Mouse (Mus musculus): ENCODE data around the gene Alkal2. TPM values are rescaled to one million over a fixed set of nuclear protein-coding genes. Genes with fewer than 3 reads are reported as not detected.

Alkal2 gene
- total RNA-seq, 4 experiments from 2014 or later, result 0.22 to 0.63 (median 0.49) TPM

DNA sequence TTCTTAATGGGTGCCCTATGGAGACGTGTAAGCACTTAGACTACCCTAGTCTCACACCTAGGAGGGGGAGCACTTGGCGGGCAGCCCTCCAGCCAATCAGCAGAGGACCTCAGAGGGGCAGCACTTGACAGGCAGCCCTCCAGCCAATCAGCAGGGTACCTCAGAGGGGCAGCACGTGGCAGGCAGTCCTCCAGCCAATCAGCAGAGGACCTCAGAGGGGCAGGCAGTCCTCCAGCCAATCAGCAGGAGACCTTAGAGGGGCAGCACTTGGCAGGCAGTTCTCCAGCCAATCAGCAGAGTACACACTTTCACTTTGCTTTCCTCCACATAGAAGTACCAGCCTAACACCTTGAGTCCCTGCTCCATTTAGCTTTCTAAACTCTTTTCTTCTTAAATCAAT lies 38.3 kb downstream of the Alkal2 start:
- no peak for DNase-seq (ENCODE audit: low spot score in 2 of 2)

DNA sequence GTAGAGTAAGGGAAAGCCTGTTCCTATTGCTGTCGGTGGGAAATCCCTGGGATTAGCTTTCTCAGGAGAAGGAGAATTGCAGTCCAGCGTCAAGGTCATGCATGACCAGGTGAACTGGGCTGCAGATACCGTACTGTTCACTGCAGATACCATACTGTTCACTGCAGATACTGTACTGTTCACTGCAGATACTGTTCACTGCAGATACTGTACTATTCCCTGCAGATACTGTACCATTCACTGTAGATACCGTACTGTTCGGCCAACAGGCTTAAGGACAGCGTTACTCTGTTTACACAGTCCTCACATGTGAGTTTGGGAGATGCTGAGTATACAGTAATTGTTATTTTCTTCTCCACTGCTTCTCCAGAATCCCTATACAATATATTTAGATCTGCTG lies 44.1 kb downstream of the Alkal2 start:
- no peak for DNase-seq (ENCODE audit: low spot score in 2 of 2)

DNA sequence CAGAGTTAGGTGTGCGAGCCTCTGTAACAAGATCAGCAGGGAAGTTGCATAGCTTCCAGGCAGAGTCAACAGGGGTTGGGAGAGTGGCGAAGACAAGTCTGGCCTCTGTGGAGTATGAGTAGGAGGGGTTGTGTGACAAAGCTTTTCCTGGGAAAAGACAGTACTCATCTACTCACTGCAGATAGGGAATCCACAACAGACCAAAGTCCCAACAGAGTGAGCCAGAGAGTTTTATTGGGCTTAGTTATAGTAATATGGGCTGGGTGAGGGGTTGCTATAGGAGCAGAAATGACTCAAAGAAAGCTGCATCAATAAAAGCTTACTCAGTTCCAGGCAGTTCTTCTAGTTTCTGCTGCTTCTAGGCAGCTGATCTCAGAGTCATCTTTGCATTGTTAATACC lies 49.2 kb downstream of the Alkal2 start:
- no peak for DNase-seq (ENCODE audit: low spot score in 2 of 2)

DNA sequence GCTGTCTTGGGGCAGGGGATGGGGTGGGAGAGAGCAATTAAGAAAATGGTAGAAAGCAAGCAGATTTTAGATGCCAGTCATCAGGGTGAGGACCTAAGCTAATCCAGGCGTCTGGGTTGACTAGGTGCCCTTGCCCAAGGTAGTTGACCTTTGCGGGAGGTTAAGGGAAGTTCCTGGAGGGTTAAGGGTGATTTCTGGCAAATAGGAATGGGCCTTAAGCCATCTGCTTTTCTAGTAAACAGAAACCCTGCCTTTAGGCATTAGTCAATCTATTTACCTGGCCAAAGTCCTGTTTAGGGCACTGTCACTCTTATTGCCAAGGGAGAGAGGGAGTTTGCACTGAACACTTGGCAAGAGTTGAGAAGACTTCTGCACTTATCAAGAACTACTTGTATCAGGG lies 52.8 kb downstream of the Alkal2 start:
- no peak for DNase-seq (ENCODE audit: low spot score in 2 of 2)

Other genes with a start within 250 kb of the Alkal2 start
- gene Acp1, start 27.3 kb downstream of the Alkal2 start, total RNA-seq (2022), result 10 to 100 TPM; 34.1 to 43.2 (median 36.8) TPM
- gene Sh3yl1, start 27.3 kb downstream of the Alkal2 start, total RNA-seq (2022), result under 1 TPM; 0.24 to 0.99 (median 0.77) TPM
- not detected for gene Fam110c, start 189.5 kb downstream of the Alkal2 start, total RNA-seq (2022)